Comparison of ENCODE assay signal across 8 mouse cellular contexts in genomic region chr3:130059805-130060395, GRCm38 (mm10). TPM values are rescaled to one million over a fixed set of nuclear protein-coding genes. Genes with fewer than 3 reads are reported as not detected.
DNase-seq lines count a peak whose midpoint lies in the region; ATAC-seq and TF ChIP-seq lines count a peak whose summit lies in the region.

No protein-coding gene starts in this region.

- H3K4me1 ChIP-seq in kidney, embryonic 16.5 days (ENCODE audit: insufficient read depth, low read length), result peaks cover 53% of the 10 kb centered on the region
- peaks cover 51% of the 10 kb centered on the region for H3K4me1 ChIP-seq in embryonic facial prominence, embryonic 10.5 days
- peaks cover 31% of the 10 kb centered on the region for H3K4me1 ChIP-seq in hindbrain, embryonic 12.5 days
- peaks cover 19% of the 10 kb centered on the region; the same call in 1 of the 2 replicates for H3K4me1 ChIP-seq in lung, embryonic 14.5 days (ENCODE audit: insufficient read depth)

- H3K9me3 ChIP-seq in kidney, embryonic 16.5 days (ENCODE audit: low read length), result no peaks in the 10 kb centered on the region
- H3K9me3 ChIP-seq in embryonic facial prominence, embryonic 10.5 days, result no peaks in the 10 kb centered on the region
- H3K9me3 ChIP-seq in hindbrain, embryonic 12.5 days (replicated peaks), result no peaks in the 10 kb centered on the region
- no peaks in the 10 kb centered on the region for H3K9me3 ChIP-seq in lung, embryonic 14.5 days (ENCODE audit: low read depth, low read length)

- H3K4me3 ChIP-seq in kidney, embryonic 16.5 days (ENCODE audit: low read length), result peak overlapping the region; percentile 66
- peak overlapping the region; percentile 79 for H3K4me3 ChIP-seq in embryonic facial prominence, embryonic 10.5 days
- peak overlapping the region; percentile 98 for H3K4me3 ChIP-seq in hindbrain, embryonic 12.5 days
- peak overlapping the region; percentile 87 for H3K4me3 ChIP-seq in lung, embryonic 14.5 days (ENCODE audit: low read depth, low read length)

- H3K27me3 ChIP-seq in kidney, embryonic 16.5 days (ENCODE audit: insufficient read depth, low read length), result no peaks in the 10 kb centered on the region
- no peaks in the 10 kb centered on the region; the same call in 1 of the 2 replicates for H3K27me3 ChIP-seq in embryonic facial prominence, embryonic 10.5 days (replicated peaks; ENCODE audit: low read depth, poor library complexity, severe bottlenecking)
- 0 out of 2 replicates have a peak, but pooled peaks cover 3% of the 10 kb centered on the region for H3K27me3 ChIP-seq in hindbrain, embryonic 12.5 days
- no peaks in the 10 kb centered on the region for H3K27me3 ChIP-seq in lung, embryonic 14.5 days (ENCODE audit: insufficient read depth, low read length)

- H3K4me2 ChIP-seq in kidney, embryonic 16.5 days (replicated peaks; ENCODE audit: low read depth, low read length), result peak overlapping the region; percentile 73
- H3K4me2 ChIP-seq in hindbrain, embryonic 12.5 days (replicated peaks), result peak overlapping the region; percentile 63
- H3K4me2 ChIP-seq in lung, embryonic 14.5 days, result peak overlapping the region; percentile 88

- H3K36me3 ChIP-seq in kidney, embryonic 16.5 days (ENCODE audit: insufficient read depth, low read length), result no peaks in the 10 kb centered on the region
- peaks cover 24% of the 10 kb centered on the region for H3K36me3 ChIP-seq in embryonic facial prominence, embryonic 10.5 days (replicated peaks)
- H3K36me3 ChIP-seq in hindbrain, embryonic 12.5 days, result no peaks in the 10 kb centered on the region
- peaks cover 4% of the 10 kb centered on the region; the same call in 1 of the 2 replicates for H3K36me3 ChIP-seq in lung, embryonic 14.5 days (ENCODE audit: insufficient read depth)

- no peak for DNase-seq in kidney, adult 8-10 months
- DNase-seq in NIH3T3 (ENCODE audit: low read depth), result peak; percentile 54
- DNase-seq in embryonic facial prominence, embryonic 10.5 days (ENCODE audit: low spot score), result no peak
- DNase-seq in lung, embryonic 14.5 days, result peak; percentile 48
- DNase-seq in right cerebral cortex, postnatal 4 days, result peak; percentile 9
- DNase-seq in gastrocnemius, adult 18-20 months (ENCODE audit: low spot score), result no peak

- under 1% methylated on average over 33 of the region's 42 CpGs for WGBS in kidney, embryonic 16.5 days
- under 1% methylated on average over 42 of the region's 42 CpGs for WGBS in embryonic facial prominence, embryonic 10.5 days
- WGBS in hindbrain, embryonic 12.5 days, result 1% methylated on average over 41 of the region's 42 CpGs
- WGBS in lung, embryonic 14.5 days, result under 1% methylated on average over 41 of the region's 42 CpGs

- ATAC-seq in kidney, embryonic 16.5 days (ENCODE audit: low FRiP score, low TSS enrichment), result peak; percentile 50; the same call in 1 of the 2 replicates
- ATAC-seq in hindbrain, embryonic 12.5 days (ENCODE audit: low FRiP score), result no peak; the same call in 1 of the 2 replicates
- peak; percentile 51; the same call in 1 of the 2 replicates for ATAC-seq in lung, embryonic 14.5 days (ENCODE audit: insufficient read depth)

- no peak for TF ChIP-seq CTCF in lung, embryonic 14.5 days (IDR thresholded peaks at IDR 0.05; ENCODE audit: low read depth)

- H3K27ac ChIP-seq in kidney, embryonic 16.5 days (ENCODE audit: low read length), result peak overlapping the region; percentile 96
- peak overlapping the region; percentile 99 for H3K27ac ChIP-seq in embryonic facial prominence, embryonic 10.5 days (replicated peaks)
- peak overlapping the region; percentile 94 for H3K27ac ChIP-seq in hindbrain, embryonic 12.5 days
- H3K27ac ChIP-seq in lung, embryonic 14.5 days (ENCODE audit: low read depth), result peak overlapping the region; percentile 97

- peak overlapping the region; percentile 95 for H3K9ac ChIP-seq in kidney, embryonic 16.5 days (replicated peaks; ENCODE audit: low read length)
- peak overlapping the region; percentile 99 for H3K9ac ChIP-seq in hindbrain, embryonic 12.5 days
- H3K9ac ChIP-seq in lung, embryonic 14.5 days, result peak overlapping the region; percentile 95

RNA-seq across cellular contexts. Expression of gene Sec24b, which starts 1.5 kb away (rescaled TPM):
- polyA plus RNA-seq in kidney, embryonic 16.5 days (2015; fragmentation: Nextera tagmentation; extraction: Ambion mirVana), result 35.3 and 41.1 TPM in 2 replicates
- polyA plus RNA-seq in embryonic facial prominence, embryonic 10.5 days (2016; fragmentation: Nextera tagmentation; extraction: Ambion mirVana), result 37.7 and 42.0 TPM in 2 replicates
- 36.8 and 36.9 TPM in 2 replicates for polyA plus RNA-seq in hindbrain, embryonic 12.5 days (2016; fragmentation: Nextera tagmentation; extraction: Ambion mirVana)
- polyA plus RNA-seq in lung, embryonic 14.5 days (2014; fragmentation: Nextera tagmentation; extraction: Ambion mirVana), result 38.6 and 46.3 TPM in 2 replicates
- 10 to 100 TPM; 26.8 to 30.5 TPM for total RNA-seq in gastrocnemius, adult 18-20 months (2021)

Comparison
In these comparisons a context has a peak if more than half of its experiments do, and no peak if none do; other contexts are left out.
1. DNase-seq: peak in NIH3T3 (single experiment), lung, embryonic 14.5 days (single experiment) and right cerebral cortex, postnatal 4 days (single experiment); none in kidney, adult 8-10 months (0 of 2), embryonic facial prominence, embryonic 10.5 days (single experiment) and gastrocnemius, adult 18-20 months (single experiment).
2. Peak in every context shown above with its lines, with median percentiles within 50 percentile points of each other: H3K27ac ChIP-seq, H3K4me2 ChIP-seq, H3K4me3 ChIP-seq and H3K9ac ChIP-seq.